Mouse (Mus musculus) bone marrow, adult 2 months (tissue): Measurements from ENCODE around the gene 1600014C10Rik. TPM values are rescaled to one million over a fixed set of nuclear protein-coding genes. Genes with fewer than 3 reads are reported as not detected.

ENCODE experiments used
- H3K27ac ChIP-seq: fragments of 200-500 bp; 2 replicates; pipeline ENCODE4 v1.5.1; 2012; ENCODE audit warnings: low read depth, mild to moderate bottlenecking, control low read depth, inconsistent platforms, low read length; ENCODE audit not compliant: control insufficient read depth, poor library complexity, insufficient read depth
- H3K4me1 ChIP-seq: fragments of 200-500 bp; 2 replicates; pipeline ENCODE4 v1.6.1; 2011; ENCODE audit warnings: low read length; ENCODE audit not compliant: control insufficient read depth, insufficient read depth
- H3K4me3 ChIP-seq: fragments of 200-500 bp; replicated peaks from 2 replicates; pipeline ENCODE3; 2011; ENCODE audit warnings: mild to moderate bottlenecking, low read depth, low read length, control low read depth; ENCODE audit not compliant: control insufficient read depth
- CTCF ChIP-seq: fragments of 200-500 bp; IDR thresholded peaks from 2 replicates; pipeline ENCODE4 v1.5.1; 2011; ENCODE audit warnings: low read length, control low read depth; ENCODE audit not compliant: control insufficient read depth, insufficient read depth
- POLR2A ChIP-seq: fragments of 200-500 bp; IDR thresholded peaks from 2 replicates; pipeline ENCODE4 v1.6.1; 2011; ENCODE audit warnings: low read depth, mild to moderate bottlenecking, control low read depth, low read length, borderline replicate concordance; ENCODE audit not compliant: control insufficient read depth
- WGBS: fragments of 180-500 bp; shearing (Covaris S2); methylation state at CpG from one replicate; pipeline ENCODE4 v1.1.7; 2018; 5-methylcytosine and 5-hydroxymethylcytosine counted together
- polyA plus RNA-seq: library from polyadenylated mRNA; stranded (reverse); fragments of >200 nt; gene quantifications from 2 replicates; pipeline ENCODE4 v1.2.4, GENCODE M21; 2011; ENCODE audit warnings: low replicate concordance; ENCODE audit not compliant: missing spikeins, insufficient read depth, insufficient read length

The 1600014C10Rik gene
- polyA plus RNA-seq, 1 experiment, result 22.2 TPM

DNA sequence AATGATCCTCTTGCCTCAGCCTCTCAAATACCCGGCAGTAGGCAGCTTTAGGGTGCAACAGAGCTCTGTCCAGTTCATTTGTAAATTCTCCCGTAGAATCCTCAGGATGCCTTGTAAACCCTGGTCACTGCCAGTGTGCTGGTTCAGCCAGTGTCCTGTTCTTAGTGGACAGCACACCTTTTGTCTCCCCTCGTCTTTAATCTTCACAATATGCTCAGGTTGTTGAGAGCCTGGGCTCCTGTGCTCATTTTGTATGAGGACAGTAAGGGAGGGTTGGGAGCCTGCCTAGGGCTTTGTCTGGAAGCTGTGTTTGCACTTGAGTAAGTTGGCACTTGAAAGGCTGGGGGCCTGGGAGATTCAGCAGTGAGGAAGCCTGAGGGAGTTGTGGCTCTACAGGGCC, 3.1 kb upstream of the 1600014C10Rik start:
- no peak overlapping the region for H3K27ac ChIP-seq
- H3K4me3 ChIP-seq, result no peak overlapping the region
- TF ChIP-seq POLR2A, result no peak
- TF ChIP-seq CTCF, result no peak
- no peaks in the 10 kb centered on the region; the same call in 1 of the 2 replicates for H3K4me1 ChIP-seq
- WGBS, result 73% methylated on average over 3 of the region's 3 CpGs

DNA sequence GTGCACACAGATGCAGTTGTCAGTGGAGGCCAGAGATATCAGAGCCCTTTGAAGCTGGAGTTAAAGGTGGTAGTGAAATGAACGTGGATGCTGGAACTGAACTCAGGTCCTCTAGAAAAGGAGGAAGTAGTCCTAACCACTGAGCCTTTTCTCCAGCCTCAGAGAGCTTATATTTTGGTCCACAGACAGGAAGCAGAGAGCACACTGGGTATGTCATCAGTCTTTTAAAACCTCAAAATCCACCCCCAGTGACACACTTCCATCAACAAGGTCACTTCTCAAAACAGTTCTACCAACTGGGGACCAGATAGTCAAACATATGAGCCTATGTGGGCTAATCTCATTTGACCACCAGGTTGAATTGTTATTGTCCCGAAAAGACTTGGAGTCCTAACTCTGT, 1.7 kb upstream of the 1600014C10Rik start:
- no peak for TF ChIP-seq POLR2A
- no peak for TF ChIP-seq CTCF
- Histone ChIP-seq H3K4me3 (no peak overlapping the region), H3K27ac (no peak overlapping the region), H3K4me1 (no peaks in the 10 kb centered on the region; the same call in 1 of the 2 replicates)
- 25% methylated on average over 2 of the region's 2 CpGs for WGBS

DNA sequence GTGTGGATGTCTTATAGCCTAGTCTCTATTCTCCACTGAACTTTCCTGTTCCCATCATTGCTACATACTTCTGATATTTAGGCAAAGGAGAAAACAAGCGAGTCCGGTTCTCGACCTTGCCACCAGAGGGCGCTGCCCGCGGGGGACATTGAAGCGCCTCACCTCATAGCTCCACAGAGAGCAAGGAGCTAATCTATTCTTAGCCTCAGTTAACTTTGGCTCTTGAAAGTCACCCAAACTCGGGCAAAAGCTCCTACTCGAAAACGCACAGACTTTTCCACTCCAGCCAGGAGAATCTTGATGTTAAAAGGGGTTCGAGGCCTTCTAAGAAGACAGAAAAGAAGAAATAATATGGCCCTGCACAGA, 438 bp upstream of the 1600014C10Rik start:
- Histone ChIP-seq H3K4me3 (peak overlapping the region; percentile 83), H3K27ac (peak overlapping the region; percentile 93), H3K4me1 (peaks cover 2% of the 10 kb centered on the region)
- TF ChIP-seq CTCF, result peak; percentile 94
- TF ChIP-seq POLR2A, result no peak
- 0% methylated on average over 11 of the region's 11 CpGs for WGBS

DNA sequence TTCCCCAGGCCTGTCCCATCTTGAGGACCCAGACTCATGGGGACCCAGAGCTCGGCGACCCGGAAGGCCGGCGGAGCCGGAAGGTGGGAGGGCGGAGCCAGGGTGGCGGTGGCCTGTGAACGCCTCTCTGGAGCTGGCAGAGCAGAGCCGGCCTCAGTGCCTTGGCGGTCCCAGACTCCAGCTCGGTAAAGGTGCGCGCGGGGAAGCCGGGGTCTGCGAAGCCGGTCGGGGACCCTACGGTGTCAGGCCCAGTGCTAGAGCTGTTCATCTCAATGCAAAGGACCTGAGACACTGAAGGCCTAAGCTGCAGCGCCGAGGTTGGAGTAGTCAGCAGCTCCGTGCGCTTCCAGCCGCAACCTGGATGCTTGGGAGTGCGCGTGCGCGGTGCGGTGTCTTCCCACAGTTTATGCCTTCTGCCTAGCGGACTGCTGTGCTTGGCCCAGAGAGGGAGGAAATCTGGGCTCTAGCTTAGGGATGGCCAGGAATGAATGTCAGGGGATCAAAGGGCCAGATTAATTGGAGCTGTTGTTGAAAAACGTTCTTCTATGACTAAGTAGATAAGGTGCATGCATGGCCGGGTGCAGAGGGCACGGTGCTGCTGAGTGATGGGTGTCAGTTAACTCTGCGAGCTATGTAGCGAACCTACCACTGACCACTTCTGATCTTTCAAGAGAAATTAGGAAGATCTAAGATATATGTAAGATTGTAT, 846 bp downstream of the 1600014C10Rik start:
- peaks cover 8% of the 10 kb centered on the region for H3K4me1 ChIP-seq
- 1% methylated on average over 36 of the region's 36 CpGs for WGBS
- TF ChIP-seq POLR2A, result peak; percentile 67; the same call in 1 of the 2 replicates
- TF ChIP-seq CTCF, result no peak
- peak overlapping the region; percentile 93 for H3K27ac ChIP-seq
- peak overlapping the region; percentile 83 for H3K4me3 ChIP-seq

DNA sequence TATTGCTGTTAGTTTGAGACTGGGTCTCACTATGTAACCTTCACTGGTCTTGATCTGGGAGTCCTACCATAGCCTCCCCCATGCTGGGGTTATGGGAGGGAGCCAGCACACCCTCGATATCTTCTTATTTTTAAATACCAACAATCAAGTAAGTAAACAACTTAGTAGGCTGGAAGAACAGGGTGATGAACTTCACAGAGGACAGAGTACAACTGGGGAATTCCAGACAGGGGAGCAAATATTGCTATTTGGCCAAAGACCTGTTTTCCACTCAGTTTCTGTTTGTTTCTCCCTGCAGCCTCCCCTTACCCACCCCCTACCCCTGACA, 1.4 kb downstream of the 1600014C10Rik start:
- H3K27ac ChIP-seq, result peak overlapping the region; percentile 93; the same call in 1 of the 2 replicates

DNA sequence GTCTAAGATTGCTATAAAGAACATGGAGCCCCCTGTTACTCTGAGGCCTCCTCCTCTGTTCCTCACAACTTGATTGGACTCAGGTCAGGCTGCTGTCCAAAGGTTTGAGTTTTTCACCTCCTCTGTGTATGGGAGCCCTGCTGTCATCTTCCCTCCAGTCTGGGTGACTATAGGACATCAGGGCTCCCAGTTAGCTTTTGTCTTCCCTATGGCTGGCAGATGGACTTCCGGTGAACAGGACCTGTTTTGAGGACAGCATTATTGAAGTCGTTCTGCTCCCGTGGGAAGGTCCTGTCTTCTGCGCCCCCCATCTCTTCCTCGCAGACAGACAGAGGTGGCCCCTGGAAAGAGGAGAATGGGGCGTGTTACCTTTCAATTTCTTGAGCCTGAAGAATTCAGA, 1.8 kb downstream of the 1600014C10Rik start:
- WGBS, result 66% methylated on average over 6 of the region's 6 CpGs
- Histone ChIP-seq H3K4me1 (peaks cover 8% of the 10 kb centered on the region), H3K27ac (peak overlapping the region; percentile 38; the same call in 1 of the 2 replicates), H3K4me3 (peak overlapping the region; percentile 45)
- no peak for TF ChIP-seq CTCF
- no peak for TF ChIP-seq POLR2A

More for the DNA sequence above, 1.4 kb downstream of the 1600014C10Rik start:
- Histone ChIP-seq H3K4me3 (peak overlapping the region; percentile 83), H3K4me1 (peaks cover 8% of the 10 kb centered on the region)
- TF ChIP-seq CTCF, result no peak
- no peak for TF ChIP-seq POLR2A
- 8% methylated on average over 1 of the region's 1 CpGs for WGBS

DNA sequence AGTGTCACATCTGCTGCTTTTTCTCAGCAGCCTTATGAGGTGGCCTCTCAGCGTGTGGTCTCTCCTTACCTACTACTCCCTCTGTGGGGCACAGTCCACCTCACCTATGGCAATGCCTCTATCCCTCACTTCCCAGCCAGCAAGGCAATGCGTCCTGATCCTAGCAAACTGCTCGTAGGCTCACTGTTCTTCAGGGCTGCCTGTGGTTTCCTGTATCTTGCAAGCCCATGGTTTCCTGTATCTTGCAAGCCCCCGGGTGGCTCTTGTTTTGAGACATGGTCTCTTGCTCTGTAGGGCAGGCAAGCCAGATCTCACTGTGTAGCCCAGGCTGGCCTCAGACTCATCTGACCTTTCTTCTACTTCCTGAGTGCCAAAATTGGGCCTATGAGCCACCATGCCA, 3.8 kb downstream of the 1600014C10Rik start:
- H3K4me1 ChIP-seq, result peaks cover 9% of the 10 kb centered on the region
- 6% methylated on average over 4 of the region's 4 CpGs for WGBS
- H3K4me3 ChIP-seq, result peak overlapping the region; percentile 38
- TF ChIP-seq POLR2A (no peak), CTCF (no peak)
- peak overlapping the region; percentile 63 for H3K27ac ChIP-seq

DNA sequence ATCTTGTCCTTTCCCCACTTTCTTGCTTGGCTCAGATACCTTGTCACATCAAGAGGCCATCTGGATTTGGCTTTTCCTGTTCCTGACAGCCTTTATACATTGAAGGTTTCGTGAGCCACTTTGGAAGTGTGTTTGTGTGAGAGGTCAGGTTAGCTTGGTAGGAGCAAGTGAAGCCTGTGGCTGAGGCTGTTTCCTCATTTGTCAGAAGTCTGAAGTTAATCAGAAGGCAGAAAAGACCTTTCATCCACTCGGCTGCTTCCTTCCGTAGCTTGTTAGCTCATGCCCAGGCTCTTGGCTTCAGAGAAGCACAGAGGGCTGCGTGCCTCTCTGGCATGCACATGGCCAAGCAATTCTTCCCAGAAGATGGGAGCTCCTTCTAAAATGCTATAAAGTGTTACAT, 4.8 kb downstream of the 1600014C10Rik start:
- TF ChIP-seq CTCF, result no peak
- TF ChIP-seq POLR2A, result no peak
- Histone ChIP-seq H3K4me1 (peaks cover 9% of the 10 kb centered on the region), H3K4me3 (no peak overlapping the region), H3K27ac (peak overlapping the region; percentile 35)
- whole genome bisulfite sequencing, result 11% methylated on average over 4 of the region's 4 CpGs
